Mouse (Mus musculus) thymus, adult 2 months (tissue): ENCODE measurements around the gene Calm1.

Experiments used
- CTCF ChIP-seq: fragments of 200-500 bp; IDR thresholded peaks from 2 replicates; pipeline ENCODE4 v1.5.1; 2012; ENCODE audit warnings: mild to moderate bottlenecking, control low read depth, low read length, moderate library complexity, borderline replicate concordance; ENCODE audit not compliant: control insufficient read depth, poor library complexity, insufficient read depth; ENCODE audit errors: extremely low read depth
- POLR2A ChIP-seq: fragments of 200-500 bp; IDR thresholded peaks from 2 replicates; pipeline ENCODE4 v1.6.1; 2012; ENCODE audit warnings: mild to moderate bottlenecking, low read length, control low read depth, moderate library complexity; ENCODE audit not compliant: control insufficient read depth, poor library complexity, insufficient read depth; ENCODE audit errors: extremely low read depth

DNA sequence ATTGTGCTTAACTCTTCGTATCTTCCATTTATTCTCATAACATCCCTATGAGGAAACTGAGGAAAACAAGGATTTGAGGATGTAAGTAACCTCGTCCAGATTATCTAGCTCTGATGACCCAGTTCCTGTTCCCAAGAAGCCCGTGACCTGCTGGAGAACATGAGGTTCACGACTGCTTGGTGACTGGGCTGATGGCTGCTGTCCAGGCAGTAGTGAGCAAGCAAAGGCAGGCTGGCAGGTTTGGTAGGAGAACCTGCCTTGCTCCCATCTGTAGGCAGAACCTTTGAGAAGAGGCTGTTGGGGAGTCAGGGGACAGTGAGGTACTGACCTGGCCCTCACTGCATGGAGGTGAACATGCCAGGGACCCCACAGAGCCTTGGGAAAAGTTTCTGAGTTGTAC is 26.0 kb downstream of the Calm1 start:
- no peak for TF ChIP-seq POLR2A
- no peak for TF ChIP-seq CTCF
